In the genomic region with DNA sequence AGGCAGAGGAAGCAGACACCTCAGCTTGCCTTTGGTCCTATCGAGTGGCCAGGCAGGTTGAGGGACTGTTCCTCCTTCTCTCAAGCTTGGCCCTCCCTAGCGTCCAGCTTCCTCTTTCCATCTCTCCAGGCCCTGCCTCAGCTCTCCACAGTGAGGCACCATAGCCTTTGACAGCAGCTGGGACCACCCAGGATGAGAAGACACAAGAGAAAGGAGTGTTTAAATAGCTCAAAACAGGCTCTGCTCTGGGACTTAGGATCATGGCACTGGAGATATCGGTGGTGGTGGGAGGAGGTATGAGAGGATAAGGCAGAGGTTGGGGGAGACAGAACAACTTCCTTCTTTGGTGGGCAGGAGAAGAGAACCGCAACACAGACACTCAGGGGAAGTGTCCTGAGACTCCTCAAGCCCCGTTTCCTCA, we compare ENCODE assay signal across 14 mouse cellular contexts.
DNase-seq lines count a peak whose midpoint lies in the region; ATAC-seq and TF ChIP-seq lines count a peak whose summit lies in the region.
"Had no signal": no experiment of that assay in that cellular context is flagged by ENCODE, and none has a peak within 500 bp of the region (broad histone marks: within the 10 kb centered on the region; RNA-seq: fewer than 3 reads in every experiment).

No protein-coding gene starts in this region.

- 56% methylated on average over 5 of the region's 5 CpGs for WGBS in kidney, adult 2 months

- no peaks in the 10 kb centered on the region for H3K4me1 ChIP-seq in kidney, adult 2 months (ENCODE audit: control insufficient read depth, insufficient read depth, low read length)
- peaks cover 85% of the 10 kb centered on the region for H3K4me1 ChIP-seq in G1E (ENCODE audit: insufficient read depth, low read depth, low read length)

- H3K36me3 ChIP-seq in kidney, adult 2 months (ENCODE audit: control insufficient read depth, insufficient read depth, low read length) = no peaks in the 10 kb centered on the region
- H3K36me3 ChIP-seq in G1E (replicated peaks) = peaks cover 11% of the 10 kb centered on the region
- H3K36me3 ChIP-seq: lung, embryonic 15.5 days; neural tube, embryonic 12.5 days had no signal

- no peaks in the 10 kb centered on the region for H3K9me3 ChIP-seq in G1E (replicated peaks)
- H3K9me3 ChIP-seq: lung, embryonic 15.5 days; neural tube, embryonic 12.5 days had no signal

- no peak for TF ChIP-seq POLR2A in kidney, adult 2 months (IDR thresholded peaks at IDR 0.05; ENCODE audit: low read depth, low read length)

- no peaks in the 10 kb centered on the region for H3K27me3 ChIP-seq in kidney, adult 2 months (replicated peaks; ENCODE audit: control insufficient read depth, insufficient read depth, low read length)
- H3K27me3 ChIP-seq in G1E (ENCODE audit: insufficient read depth, low read length) = no peaks in the 10 kb centered on the region
- H3K27me3 ChIP-seq: lung, embryonic 15.5 days; neural tube, embryonic 12.5 days had no signal

- peak; percentile 12 for ATAC-seq in G1E (ENCODE audit: extremely low read depth, insufficient number of reproducible peaks, low FRiP score, poor library complexity, severe bottlenecking)
- ATAC-seq in hematopoietic stem cell, adult 5-6 weeks (replicated peaks in 1 of 2; ENCODE audit: insufficient read depth in 1 of 2, low FRiP score in 2 of 2, low TSS enrichment in 1 of 2, low read depth in 1 of 2, poor library complexity in 2 of 2, severe bottlenecking in 2 of 2) = peak; percentile 50 to 65
- ATAC-seq in megakaryocyte progenitor cell, adult 5-6 weeks (replicated peaks; ENCODE audit: poor library complexity) = peak; percentile 36
- no peak for ATAC-seq in inflammation-experienced regulatory T-cells, adult 6 months

- DNase-seq in kidney, adult 2 months = no peak
- no peak for DNase-seq in kidney, adult 18-20 months
- DNase-seq in G1E (ENCODE audit: low spot score) (no peak), adipocyte (ENCODE audit: low spot score) (no peak)
- no peak for DNase-seq in urinary bladder, postnatal 10 days (ENCODE audit: low spot score)
- DNase-seq: adrenal gland, postnatal 14 days; cerebellum, adult 9-11 months; thymus, postnatal 36 days had no signal

- H3K27ac ChIP-seq in kidney, adult 2 months (ENCODE audit: insufficient read depth, low read depth, low read length) = no peak overlapping the region
- H3K27ac ChIP-seq: lung, embryonic 15.5 days; neural tube, embryonic 12.5 days had no signal

- TF ChIP-seq CTCF in kidney, adult 2 months (conservative IDR thresholded peaks at IDR 0.05; ENCODE audit: insufficient read depth, insufficient read length, low read depth, low read length) = 0 out of 2 replicates have a peak, but pooled peaks have one; percentile 8
- no peak for TF ChIP-seq CTCF in G1E (IDR thresholded peaks at IDR 0.05; ENCODE audit: low read depth, low read length)

- no peak overlapping the region for H3K4me3 ChIP-seq in kidney, adult 2 months (ENCODE audit: insufficient read depth, low read depth, low read length)
- peak overlapping the region; percentile 63; the same call in 1 of the 2 replicates for H3K4me3 ChIP-seq in G1E (ENCODE audit: low read depth, low read length)
- H3K4me3 ChIP-seq: erythroblast, embryonic 14.5 days; lung, embryonic 15.5 days; neural tube, embryonic 12.5 days had no signal
